Mouse (Mus musculus): Measurements from ENCODE around the gene Rfxank.

- TF ChIP-seq CTCF (IDR thresholded peaks at IDR 0.05; ENCODE audit: borderline replicate concordance, insufficient read depth, low read length) (no peak), POLR2A (IDR thresholded peaks at IDR 0.05; ENCODE audit: low read depth, low read length) (no peak)
Observed at GRCm38 (mm10) chr8:70130066-70130465, 8.9 kb downstream of the Rfxank start.

Measured in embryonic fibroblast, embryonic 13.5 days (primary cell).